Mouse (Mus musculus) T-helper 17 cell (primary cell): ENCODE data around the gene Tldc1.

ENCODE experiments used
- in situ Hi-C, 2 experiments: fragments of 300-600 bp; cut with MboI, MseI; formaldehyde crosslinking; loops; 1 replicate in 1 of 2; 2 replicates in 1 of 2; pipeline ENCODE4 v1.15.1; 2025; ENCODE audit warnings: high pct_unique_total_duplicates in 2 of 2

Gene Tldc1

GRCm38 (mm10) chr8:119779013-119779737, 959 bp upstream of the Tldc1 start:
- in situ Hi-C loops: loop anchor here (5.0 to 25.0 kb wide), 4 partner anchors 63 to 1808 kb away; partner anchors contain the start of genes Cotl1 (in 1 of the 2), Fbxo31 (in 1 of the 2) and Map1lc3b (in 1 of the 2)

DNA sequence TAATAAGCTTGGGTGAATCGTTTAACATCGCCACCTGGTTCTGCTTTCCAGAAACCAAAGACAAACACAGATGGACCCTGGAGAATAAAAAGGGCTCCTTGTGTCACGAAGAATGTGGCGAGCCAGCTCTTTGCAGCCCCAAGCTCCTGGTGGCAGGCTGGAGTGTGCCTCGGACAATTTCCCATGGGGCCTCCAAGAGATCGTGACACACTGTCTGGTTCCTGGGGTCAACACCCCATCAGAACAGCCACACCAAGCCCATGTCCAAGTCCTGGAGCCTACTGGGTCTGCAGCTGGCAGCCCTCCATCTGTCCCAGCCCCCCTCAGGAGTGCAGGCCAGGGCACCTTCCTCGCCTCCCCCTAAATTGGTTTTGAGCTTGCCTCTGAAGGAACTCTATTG, 451 bp downstream of the Tldc1 start:
- in situ Hi-C loops: loop anchor here (5.0 to 25.0 kb wide), 4 partner anchors 65 to 1810 kb away; partner anchors contain the start of genes Cotl1 (in 1 of the 2), Fbxo31 (in 1 of the 2) and Map1lc3b (in 1 of the 2)

GRCm38 (mm10) chr8:119776668-119777245, 1.5 kb downstream of the Tldc1 start:
- in situ Hi-C loops: loop anchor here (5.0 to 25.0 kb wide), 4 partner anchors 66 to 1811 kb away; partner anchors contain the start of genes Cotl1 (in 1 of the 2), Fbxo31 (in 1 of the 2) and Map1lc3b (in 1 of the 2)

GRCm38 (mm10) chr8:119765761-119766444, 12.3 kb downstream of the Tldc1 start:
- in situ Hi-C loops: no loop called here

DNA sequence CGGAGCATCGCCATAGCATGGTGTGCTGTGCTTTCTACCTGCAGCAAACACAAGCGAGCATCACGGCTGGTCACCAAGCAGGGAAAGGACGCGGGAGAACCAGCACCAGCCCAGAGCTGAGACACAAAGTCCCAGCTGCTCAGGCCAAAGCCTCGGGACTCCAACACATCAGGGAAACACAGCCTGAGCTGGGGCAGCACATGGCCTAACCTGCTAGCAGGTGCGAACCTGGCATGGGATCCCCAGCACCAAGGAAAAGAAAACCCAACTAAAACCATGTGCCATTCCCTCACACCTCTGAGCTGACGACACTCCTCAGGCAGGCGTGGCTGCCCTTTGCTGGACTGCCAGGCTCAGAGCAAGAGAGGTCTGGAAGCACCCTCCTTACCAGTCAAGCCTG, 12.9 kb downstream of the Tldc1 start:
- in situ Hi-C loops: no loop called here

- in situ Hi-C loops: no loop called here
Observed at GRCm38 (mm10) chr8:119762226-119763220, 15.7 kb downstream of the Tldc1 start.

- in situ Hi-C loops: no loop called here
Observed at GRCm38 (mm10) chr8:119761692-119762091, 16.5 kb downstream of the Tldc1 start.

- in situ Hi-C loops: no loop called here
Observed at GRCm38 (mm10) chr8:119756538-119756937, 21.7 kb downstream of the Tldc1 start.

GRCm38 (mm10) chr8:119756147-119756461, 22.1 kb downstream of the Tldc1 start:
- in situ Hi-C loops: no loop called here

DNA sequence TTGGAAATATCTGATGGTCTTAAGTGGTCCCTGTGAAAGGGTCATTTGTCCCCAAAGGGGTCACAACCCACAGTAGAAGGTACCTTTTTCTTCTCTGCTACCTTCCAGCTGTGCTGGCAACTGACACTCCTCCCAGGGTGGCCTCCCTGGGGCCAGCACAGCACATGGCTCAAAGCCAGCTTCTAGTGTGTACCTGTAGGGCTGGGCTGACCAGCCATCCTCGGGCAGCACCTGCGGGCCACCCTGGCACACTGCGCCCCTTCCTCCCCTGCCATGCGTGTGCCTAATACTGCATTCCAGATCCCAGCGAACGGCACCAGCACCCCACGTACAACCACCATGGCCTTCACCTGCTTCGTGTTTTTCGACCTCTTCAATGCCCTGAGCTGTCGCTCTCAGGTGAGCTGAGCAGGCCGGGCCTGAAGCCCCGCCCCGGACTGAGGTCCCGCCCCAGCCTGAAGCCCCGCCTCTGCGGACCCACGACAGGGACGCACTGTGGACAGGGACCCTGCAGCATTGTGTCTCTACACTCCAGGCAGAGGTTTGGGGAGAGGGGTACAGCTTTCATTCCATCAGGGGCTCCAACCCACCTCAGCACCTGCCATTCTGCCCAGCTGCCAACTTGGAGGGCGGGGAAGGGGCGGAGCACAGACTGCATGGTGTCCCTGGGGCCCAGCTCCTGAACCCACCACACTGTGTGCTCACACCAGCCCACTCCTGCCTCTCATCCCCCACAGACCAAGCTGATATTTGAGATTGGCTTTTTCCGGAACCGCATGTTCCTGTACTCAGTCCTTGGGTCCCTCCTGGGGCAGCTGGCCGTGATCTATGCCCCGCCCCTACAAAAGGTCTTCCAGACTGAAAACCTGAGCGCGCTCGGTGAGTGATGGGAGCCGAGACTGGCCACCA, 22.7 kb downstream of the Tldc1 start:
- in situ Hi-C loops: no loop called here

DNA sequence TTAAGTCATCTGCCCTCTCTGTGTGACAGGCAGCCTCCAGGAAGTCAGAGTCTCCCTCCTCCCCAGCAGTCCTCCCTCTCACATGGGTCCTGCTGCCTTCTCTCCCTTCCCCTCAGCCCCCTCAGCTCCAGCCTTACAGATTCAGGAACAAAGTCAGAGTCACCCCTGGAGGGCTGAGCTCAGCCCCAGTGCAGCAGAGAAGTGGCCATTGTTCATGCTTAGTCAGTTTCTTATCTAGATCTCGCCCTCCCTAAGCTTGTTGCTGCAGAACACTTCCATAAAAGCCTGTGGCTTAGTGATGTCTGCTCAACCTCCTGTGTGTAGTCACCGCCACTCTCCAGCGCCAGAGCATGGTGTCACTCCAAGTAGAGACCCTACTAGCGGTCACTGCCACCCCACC, 33.6 kb downstream of the Tldc1 start:
- in situ Hi-C loops: loop anchor here in 1 of 2 experiments (10.0 kb wide), 1 partner anchor 1730 kb away; no protein-coding TSS in a partner anchor

GRCm38 (mm10) chr8:119743291-119744026, 34.8 kb downstream of the Tldc1 start:
- in situ Hi-C loops: loop anchor here in 1 of 2 experiments (10.0 kb wide), 1 partner anchor 1731 kb away; no protein-coding TSS in a partner anchor

- in situ Hi-C loops: loop anchor here in 1 of 2 experiments (10.0 kb wide), 1 partner anchor 1732 kb away; no protein-coding TSS in a partner anchor
Observed at GRCm38 (mm10) chr8:119742409-119742808, 35.8 kb downstream of the Tldc1 start.

GRCm38 (mm10) chr8:119740634-119741033, 37.6 kb downstream of the Tldc1 start:
- in situ Hi-C loops: loop anchor here in 1 of 2 experiments (10.0 kb wide), 1 partner anchor 1734 kb away; no protein-coding TSS in a partner anchor

DNA sequence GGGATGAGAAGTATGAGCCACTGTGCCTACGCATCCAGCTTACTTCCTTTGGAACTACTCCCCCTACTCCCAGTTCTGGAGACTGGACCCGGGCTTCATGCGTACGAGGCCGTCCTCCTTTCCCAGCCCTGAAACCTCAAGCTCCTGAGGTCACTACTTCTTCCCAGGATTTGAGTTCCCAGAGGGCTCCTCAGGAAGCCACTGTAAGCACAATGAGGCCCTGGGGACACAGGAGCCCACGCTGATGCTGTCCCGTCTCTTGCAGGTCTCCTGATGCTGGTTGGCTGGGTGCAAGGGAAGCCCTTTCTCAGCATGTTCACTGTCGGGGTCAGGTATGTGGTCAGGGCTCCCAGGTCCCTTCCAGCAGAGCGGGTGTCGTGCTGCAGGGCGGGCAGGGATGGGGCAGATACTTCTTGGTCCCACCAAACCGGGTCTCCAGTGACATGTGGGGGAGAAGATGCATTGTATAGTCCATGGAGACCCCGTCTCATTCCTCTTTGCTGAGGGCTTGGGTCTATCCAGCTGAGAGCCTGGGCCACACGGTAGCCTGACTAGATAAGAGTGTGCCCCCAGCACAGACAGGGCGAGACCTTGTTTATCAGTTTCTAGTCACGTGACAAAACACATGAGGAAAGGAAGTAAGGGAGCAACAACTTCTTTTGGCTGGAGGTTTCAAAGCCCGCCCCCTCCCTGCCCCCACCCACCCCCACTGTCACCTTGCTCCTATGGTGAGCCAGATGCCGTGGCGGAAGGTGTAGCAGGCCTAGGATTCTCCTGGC, 39.9 kb downstream of the Tldc1 start:
- in situ Hi-C loops: no loop called here

- in situ Hi-C loops: no loop called here
Observed at GRCm38 (mm10) chr8:119737093-119737900, 40.9 kb downstream of the Tldc1 start.

DNA sequence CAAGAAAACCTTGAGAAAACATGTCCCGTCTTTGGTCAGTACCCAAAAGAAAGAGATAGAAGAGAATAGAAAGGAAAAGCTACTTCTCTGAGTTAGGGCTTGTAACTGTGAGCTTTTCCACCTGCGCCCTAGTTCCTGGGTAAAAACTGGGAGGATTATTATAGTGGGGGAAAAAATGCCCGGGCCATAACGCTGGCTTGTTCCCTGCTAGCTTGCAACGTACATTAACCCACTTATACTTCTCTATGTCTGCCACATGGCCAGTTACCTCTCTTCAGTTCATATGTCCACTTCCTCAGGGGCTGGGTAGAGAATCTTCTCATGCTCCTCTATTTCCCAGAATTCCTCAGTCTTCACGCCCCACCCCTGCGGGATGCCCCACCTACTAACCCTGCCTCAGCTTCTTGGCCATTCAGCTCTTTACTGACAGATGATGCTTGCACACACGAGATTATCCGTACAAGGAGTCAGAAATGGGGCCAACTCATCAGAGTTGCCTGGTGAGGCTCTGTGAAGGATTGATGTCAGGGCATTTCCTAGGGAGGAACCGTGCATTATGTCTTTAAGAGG, 41.8 kb downstream of the Tldc1 start:
- in situ Hi-C loops: no loop called here
